Mouse (Mus musculus) lung, embryonic 14.5 days (tissue): ENCODE data around the gene Cdh23. TPM values are rescaled to one million over a fixed set of nuclear protein-coding genes. Genes with fewer than 3 reads are reported as not detected.

Source experiments
- ATAC-seq: fragments of 200-750 bp; cut with Nextera tagmentation; 2 replicates; pipeline ENCODE4 v1.8.0; 2017; ENCODE audit warnings: mild to moderate bottlenecking, moderate TSS enrichment, moderate library complexity; ENCODE audit not compliant: insufficient read depth
- DNase-seq: peaks from one replicate; pipeline ENCODE4 v3.0.0-alpha.2; 2015
- H3K27ac ChIP-seq: fragments of 300-500 bp; sonication (generic); 2 replicates; pipeline ENCODE4 v1.5.1; 2014; ENCODE audit warnings: low read depth, mild to moderate bottlenecking, moderate library complexity
- H3K27me3 ChIP-seq: fragments of 300-500 bp; sonication (generic); 2 replicates; pipeline ENCODE4 v1.6.1; 2014; ENCODE audit warnings: low read length, control low read depth; ENCODE audit not compliant: insufficient read depth
- H3K36me3 ChIP-seq: fragments of 300-500 bp; sonication (generic); 2 replicates; pipeline ENCODE4 v1.6.1; 2014; ENCODE audit warnings: control low read depth; ENCODE audit not compliant: insufficient read depth
- H3K4me1 ChIP-seq: fragments of 300-500 bp; sonication (generic); 2 replicates; pipeline ENCODE4 v1.6.1; 2014; ENCODE audit warnings: antibody characterized with exemption, control low read depth; ENCODE audit not compliant: insufficient read depth
- H3K4me2 ChIP-seq: fragments of 300-500 bp; sonication (generic); 2 replicates; pipeline ENCODE4 v1.6.1; 2014; ENCODE audit warnings: mild to moderate bottlenecking
- H3K4me3 ChIP-seq: fragments of 300-500 bp; sonication (generic); 2 replicates; pipeline ENCODE4 v1.5.1; 2014; ENCODE audit warnings: low read depth, low read length
- H3K9ac ChIP-seq: fragments of 300-500 bp; sonication (generic); 2 replicates; pipeline ENCODE4 v1.6.1; 2014
- H3K9me3 ChIP-seq: fragments of 300-500 bp; sonication (generic); 2 replicates; pipeline ENCODE4 v1.6.1; 2016; ENCODE audit warnings: low read depth, low read length, control low read depth
- CTCF ChIP-seq: IDR thresholded peaks from 2 replicates; pipeline ENCODE4 v1.5.1; 2016; ENCODE audit warnings: antibody characterized with exemption, low read depth
- WGBS: fragments of 180-500 bp; shearing (Covaris S2); extraction: QIAGEN DNeasy Blood & Tissue Kit; methylation state at CpG from one replicate; pipeline ENCODE4 v1.1.7; 2014; 5-methylcytosine and 5-hydroxymethylcytosine counted together
- polyA plus RNA-seq: library from polyadenylated mRNA; unstranded; fragments of >200 nt; fragmentation: Nextera tagmentation; extraction: Ambion mirVana; gene quantifications from 2 replicates; pipeline ENCODE4 v1.2.1, GENCODE M21; 2014

Gene Cdh23
- polyA plus RNA-seq, 1 experiment from 2014 or later, result 0.26 TPM

DNA sequence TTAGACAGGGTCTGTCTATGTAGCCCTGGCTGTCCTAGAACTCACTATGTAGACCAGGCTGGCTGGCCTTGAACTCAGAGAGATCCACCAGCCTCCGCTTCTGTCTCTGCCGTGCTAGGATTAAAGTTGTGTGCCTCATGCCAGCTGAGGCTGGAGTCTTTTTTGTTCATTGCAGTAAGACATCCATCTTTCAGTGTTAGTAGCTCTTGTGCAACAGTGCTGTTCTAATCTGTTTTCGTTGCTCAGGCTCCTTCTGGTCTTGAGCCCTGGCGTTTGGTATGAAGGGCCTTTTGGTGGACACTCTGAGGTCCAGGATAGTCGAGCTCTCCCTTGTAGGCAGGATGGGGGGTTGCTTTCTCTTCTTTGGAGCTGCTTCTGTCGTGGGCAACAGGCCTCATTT is 332.9 kb downstream of the Cdh23 start:
- no peak for DNase-seq
- WGBS, result 53% methylated on average over 6 of the region's 6 CpGs
- no peak for TF ChIP-seq CTCF

DNA sequence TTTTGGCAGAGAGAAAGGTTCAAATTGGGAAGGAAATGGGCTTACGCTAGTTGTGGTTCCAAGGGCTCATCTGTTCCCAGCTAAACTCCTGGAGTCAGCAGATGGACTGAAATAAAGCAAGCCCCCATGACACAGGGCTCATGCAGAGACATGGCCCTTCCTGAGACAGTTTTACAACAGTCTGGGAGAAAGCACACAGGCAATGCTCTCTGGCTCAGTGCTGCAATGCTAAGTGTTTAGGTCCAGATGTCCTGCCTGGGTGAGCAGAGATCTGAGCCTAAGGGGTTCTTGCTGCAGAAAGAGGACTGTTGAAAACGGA is 334.0 kb downstream of the Cdh23 start:
- Histone ChIP-seq H3K36me3 (0 out of 2 replicates have a peak, but pooled peaks cover 3% of the 10 kb centered on the region), H3K27ac (no peak overlapping the region), H3K4me2 (no peak overlapping the region), H3K4me3 (no peak overlapping the region), H3K4me1 (no peaks in the 10 kb centered on the region), H3K9ac (no peak overlapping the region), H3K27me3 (no peaks in the 10 kb centered on the region), H3K9me3 (no peaks in the 10 kb centered on the region)
- no peak for ATAC-seq
- no peak for TF ChIP-seq CTCF
- no peak for DNase-seq
- WGBS, result 43% methylated on average over 2 of the region's 2 CpGs

More for the DNA sequence above, 332.9 kb downstream of the Cdh23 start:
- H3K4me1 ChIP-seq, result no peaks in the 10 kb centered on the region
- no peak overlapping the region for H3K27ac ChIP-seq
- H3K36me3 ChIP-seq, result 0 out of 2 replicates have a peak, but pooled peaks cover 3% of the 10 kb centered on the region
- no peak overlapping the region for H3K4me3 ChIP-seq
- H3K9ac ChIP-seq, result no peak overlapping the region
- no peak for ATAC-seq
- H3K27me3 ChIP-seq, result no peaks in the 10 kb centered on the region
- no peak overlapping the region for H3K4me2 ChIP-seq
- H3K9me3 ChIP-seq, result no peaks in the 10 kb centered on the region

DNA sequence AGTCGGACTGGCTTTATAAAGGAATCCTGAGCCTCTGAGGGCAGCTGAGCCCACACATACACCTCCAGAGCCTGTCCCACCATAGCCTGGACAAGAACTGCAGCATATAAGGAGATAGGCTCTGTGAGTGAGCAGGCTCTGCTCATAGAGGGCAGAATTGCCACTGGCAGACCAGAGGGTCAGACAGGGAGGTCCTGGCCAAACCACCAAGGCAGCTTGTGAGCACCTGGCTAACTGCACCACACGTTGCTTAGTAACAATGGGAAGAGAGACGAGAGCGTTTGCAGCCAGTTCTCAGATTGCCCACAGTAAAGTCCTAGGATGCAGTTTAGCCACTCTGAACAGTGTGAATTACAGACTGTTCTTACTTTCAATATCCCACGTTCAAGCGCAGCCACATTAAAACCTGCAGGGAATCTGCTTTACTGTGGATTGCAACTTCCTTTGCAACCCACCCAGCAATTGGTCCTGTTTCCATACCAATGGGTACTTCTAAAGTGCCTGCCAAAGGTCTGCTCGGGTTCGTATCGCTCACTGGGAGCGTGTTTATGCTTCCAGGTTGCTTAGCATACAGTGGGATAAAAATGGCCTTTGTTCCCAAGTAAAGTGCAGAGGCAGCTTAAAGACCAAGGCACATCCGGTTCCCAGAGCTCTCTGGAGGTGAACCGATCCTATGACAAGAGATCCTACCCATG is 334.5 kb downstream of the Cdh23 start:
- WGBS, result 56% methylated on average over 12 of the region's 12 CpGs
- Histone ChIP-seq H3K4me3 (no peak overlapping the region), H3K4me2 (no peak overlapping the region), H3K9me3 (no peaks in the 10 kb centered on the region), H3K9ac (no peak overlapping the region), H3K27ac (no peak overlapping the region), H3K4me1 (no peaks in the 10 kb centered on the region), H3K36me3 (0 out of 2 replicates have a peak, but pooled peaks cover 3% of the 10 kb centered on the region), H3K27me3 (no peaks in the 10 kb centered on the region)
- no peak for ATAC-seq
- DNase-seq, result no peak
- no peak for TF ChIP-seq CTCF

DNA sequence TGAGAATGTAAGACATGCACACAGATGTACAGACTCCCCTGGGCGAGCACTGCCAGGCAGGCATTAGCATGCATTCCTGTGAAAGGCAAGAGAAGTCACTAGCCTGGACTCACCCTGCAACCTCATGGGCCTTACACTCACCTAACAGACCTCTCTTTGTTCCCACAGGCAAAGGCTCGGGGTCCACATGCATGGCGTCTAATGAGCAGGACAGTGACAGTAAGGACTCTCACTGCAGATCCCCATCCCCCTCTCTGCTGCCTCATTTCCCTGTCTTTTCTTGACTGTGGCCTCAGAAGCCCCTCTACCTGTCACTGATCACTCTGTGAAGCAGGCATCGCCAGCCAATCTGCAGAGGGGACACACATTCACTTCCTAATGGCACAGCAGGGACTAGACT is 337.5 kb downstream of the Cdh23 start:
- no peak for ATAC-seq
- no peaks in the 10 kb centered on the region for H3K27me3 ChIP-seq
- no peak overlapping the region for H3K4me2 ChIP-seq
- 41% methylated on average over 4 of the region's 4 CpGs for WGBS
- no peak for TF ChIP-seq CTCF
- H3K9me3 ChIP-seq, result no peaks in the 10 kb centered on the region
- H3K36me3 ChIP-seq, result 0 out of 2 replicates have a peak, but pooled peaks cover 3% of the 10 kb centered on the region
- DNase-seq, result no peak
- no peak overlapping the region for H3K27ac ChIP-seq
- H3K9ac ChIP-seq, result no peak overlapping the region
- H3K4me3 ChIP-seq, result no peak overlapping the region
- no peaks in the 10 kb centered on the region for H3K4me1 ChIP-seq

DNA sequence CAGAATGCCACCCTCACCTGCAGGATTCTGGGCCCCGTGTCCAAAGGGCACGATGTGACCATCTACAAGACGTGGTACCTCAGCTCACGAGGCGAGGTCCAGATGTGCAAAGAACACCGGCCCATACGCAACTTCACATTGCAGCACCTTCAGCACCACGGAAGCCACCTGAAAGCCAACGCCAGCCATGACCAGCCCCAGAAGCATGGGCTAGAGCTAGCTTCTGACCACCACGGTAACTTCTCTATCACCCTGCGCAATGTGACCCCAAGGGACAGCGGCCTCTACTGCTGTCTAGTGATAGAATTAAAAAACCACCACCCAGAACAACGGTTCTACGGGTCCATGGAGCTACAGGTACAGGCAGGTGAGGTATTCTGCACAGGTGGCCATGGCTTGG is 338.4 kb downstream of the Cdh23 start:
- no peak for TF ChIP-seq CTCF
- 93% methylated on average over 14 of the region's 14 CpGs for WGBS
- ATAC-seq, result no peak
- 0 out of 2 replicates have a peak, but pooled peaks cover 3% of the 10 kb centered on the region for H3K36me3 ChIP-seq
- no peak overlapping the region for H3K4me2 ChIP-seq
- H3K4me1 ChIP-seq, result no peaks in the 10 kb centered on the region
- no peak for DNase-seq
- no peaks in the 10 kb centered on the region for H3K27me3 ChIP-seq
- H3K9me3 ChIP-seq, result no peaks in the 10 kb centered on the region
- H3K27ac ChIP-seq, result no peak overlapping the region
- no peak overlapping the region for H3K9ac ChIP-seq
- no peak overlapping the region for H3K4me3 ChIP-seq

DNA sequence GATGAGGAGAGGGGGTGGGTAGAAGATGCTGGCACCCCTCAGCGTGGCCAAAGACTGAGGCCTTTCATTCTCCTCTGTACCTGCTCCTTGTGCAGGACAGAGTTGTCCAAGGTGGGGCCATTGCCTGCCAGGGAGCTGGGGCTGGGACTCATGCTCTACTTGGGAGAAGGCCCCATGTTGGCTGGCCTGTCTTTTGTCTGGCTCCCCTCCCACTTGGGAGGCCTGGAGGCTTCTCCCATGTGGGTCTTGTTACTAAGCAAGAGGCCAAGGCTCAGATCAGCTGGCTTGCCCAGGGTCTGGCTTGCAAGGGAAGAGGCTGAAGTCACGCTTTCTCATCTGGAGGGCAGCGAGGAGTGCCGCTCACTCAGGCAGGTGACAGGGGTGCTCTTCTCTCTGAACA is 338.8 kb downstream of the Cdh23 start:
- 87% methylated on average over 4 of the region's 4 CpGs for WGBS
- Histone ChIP-seq H3K4me2 (no peak overlapping the region), H3K9ac (no peak overlapping the region), H3K9me3 (no peaks in the 10 kb centered on the region), H3K36me3 (0 out of 2 replicates have a peak, but pooled peaks cover 3% of the 10 kb centered on the region), H3K27ac (no peak overlapping the region), H3K27me3 (no peaks in the 10 kb centered on the region), H3K4me3 (no peak overlapping the region), H3K4me1 (peaks cover under 1% of the 10 kb centered on the region; the same call in 1 of the 2 replicates)
- DNase-seq, result no peak
- no peak for ATAC-seq
- no peak for TF ChIP-seq CTCF

DNA sequence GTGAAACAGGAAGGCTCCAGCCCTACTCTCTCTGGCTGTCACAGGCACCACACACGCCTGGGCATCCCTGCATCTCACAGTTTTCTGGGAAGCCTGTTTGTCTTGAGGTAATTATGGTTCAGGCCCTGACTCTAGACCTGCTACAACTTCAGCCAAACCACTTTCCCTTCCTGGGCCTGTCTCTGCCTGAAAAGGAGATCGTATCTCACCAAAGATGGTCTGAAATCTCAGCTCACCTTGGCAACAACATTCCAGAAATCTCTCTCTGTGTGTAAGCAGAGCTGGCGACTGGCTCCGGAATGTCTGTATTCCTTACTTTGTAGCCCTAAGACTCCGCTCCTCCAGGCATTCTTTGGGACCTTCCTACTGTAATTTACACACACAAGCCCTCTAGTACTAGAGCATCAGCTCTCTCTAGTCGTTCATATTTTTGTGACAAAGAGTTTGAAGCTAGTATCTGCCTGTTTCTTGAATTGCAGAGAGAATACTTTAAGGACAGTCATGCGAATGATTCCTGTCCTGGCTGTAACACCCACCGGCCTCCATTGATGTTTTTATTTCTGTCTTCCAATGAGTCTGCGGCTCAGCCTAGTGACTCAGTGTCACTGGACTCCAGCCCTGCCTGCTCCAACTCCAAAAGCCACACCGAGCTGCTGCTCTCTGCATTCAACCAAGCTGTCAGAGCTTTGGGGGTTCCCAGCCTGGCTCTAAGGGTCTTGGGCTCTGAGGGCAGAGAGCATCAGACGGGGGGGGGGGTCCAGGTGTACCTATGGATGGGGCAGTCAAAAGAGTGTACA is 341.2 kb downstream of the Cdh23 start:
- DNase-seq, result no peak
- 0 out of 2 replicates have a peak, but pooled peaks cover 3% of the 10 kb centered on the region for H3K36me3 ChIP-seq
- WGBS, result 57% methylated on average over 11 of the region's 11 CpGs

More for the DNA sequence above, 341.2 kb downstream of the Cdh23 start:
- Histone ChIP-seq H3K9ac (no peak overlapping the region), H3K27me3 (no peaks in the 10 kb centered on the region), H3K4me2 (no peak overlapping the region), H3K9me3 (no peaks in the 10 kb centered on the region), H3K4me3 (no peak overlapping the region), H3K27ac (peak overlapping the region; percentile 20; the same call in 1 of the 2 replicates), H3K4me1 (peaks cover 19% of the 10 kb centered on the region)
- no peak for TF ChIP-seq CTCF
- no peak for ATAC-seq
